ENCODE assay signal across 21 mouse cellular contexts in genomic region chr12:89625746-89626145, GRCm38 (mm10).
DNase-seq lines count a peak whose midpoint lies in the region; TF ChIP-seq lines count a peak whose summit lies in the region.
"Had no signal": no experiment of that assay in that cellular context is flagged by ENCODE, and none has a peak within 500 bp of the region (broad histone marks: within the 10 kb centered on the region; RNA-seq: fewer than 3 reads in every experiment).

No protein-coding gene starts in this region.

- no peak for TF ChIP-seq CTCF in brain, embryonic 14.5 days (IDR thresholded peaks at IDR 0.05; ENCODE audit: borderline replicate concordance, extremely low read depth, insufficient read depth, insufficient read length)
- TF ChIP-seq CTCF in cerebellum, adult 2 months (IDR thresholded peaks at IDR 0.05; ENCODE audit: borderline replicate concordance, insufficient read depth, low read depth, low read length): no peak
- no peak for TF ChIP-seq CTCF in left cerebral cortex, adult 2 months (IDR thresholded peaks at IDR 0.05)

- peak; percentile 49 for DNase-seq in Muller cell, postnatal 12 days (ENCODE audit: inconsistent ontology term)
- peak; percentile 23 for DNase-seq in brain, embryonic 14.5 days (ENCODE audit: low read depth)
- peak; percentile 39 to 63 for DNase-seq in cerebellum, adult 2 months
- DNase-seq in cerebellum, postnatal 14 days: peak; percentile 53 to 76
- no peak for DNase-seq in adrenal gland, postnatal 4 days (ENCODE audit: low spot score in 2 of 2)
- no peak for DNase-seq in layer of hippocampus, adult 9-11 months
- no peak for DNase-seq in left cerebral cortex, adult 2 months (ENCODE audit: extremely low spot score in 1 of 2, low spot score in 2 of 2)
- DNase-seq: adrenal gland, postnatal 25 days; embryo, embryonic 11 days; gastrocnemius, postnatal 25 days; heart, adult 11 months; kidney, adult 8-10 months; liver, postnatal 0 days; lung, postnatal 36 days; right cerebral cortex, postnatal 4 days had no signal

- no peaks in the 10 kb centered on the region for H3K4me1 ChIP-seq in cerebellum, adult 2 months (ENCODE audit: control insufficient read depth, insufficient read depth, low read length)
- H3K4me1 ChIP-seq: embryonic facial prominence, embryonic 12.5 days; heart, embryonic 10.5 days; heart, embryonic 15.5 days; liver, embryonic 12.5 days; midbrain, embryonic 12.5 days had no signal

- H3K27me3 ChIP-seq in cerebellum, adult 2 months (ENCODE audit: control insufficient read depth, insufficient read depth, low read length): no peaks in the 10 kb centered on the region
- H3K27me3 ChIP-seq: embryonic facial prominence, embryonic 12.5 days; heart, embryonic 15.5 days; liver, embryonic 12.5 days; midbrain, embryonic 12.5 days had no signal

- intact Hi-C loops in left cerebral cortex, adult 2 months (cut with DNase I): no loop called here

- no peak overlapping the region for H3K4me3 ChIP-seq in cerebellum, adult 2 months (replicated peaks; ENCODE audit: insufficient read depth, low read depth, low read length)
- no peak overlapping the region for H3K4me3 ChIP-seq in left cerebral cortex, adult 2 months
- H3K4me3 ChIP-seq: embryonic facial prominence, embryonic 12.5 days; heart, embryonic 10.5 days; heart, embryonic 15.5 days; liver, embryonic 12.5 days; midbrain, embryonic 12.5 days had no signal

- whole genome bisulfite sequencing in cerebellum, adult 2 months: 23% methylated on average over 4 of the region's 4 CpGs

- no peak overlapping the region for H3K27ac ChIP-seq in cerebellum, adult 2 months (ENCODE audit: insufficient read depth, low read length)
- H3K27ac ChIP-seq in left cerebral cortex, adult 2 months: no peak overlapping the region
- H3K27ac ChIP-seq: embryonic facial prominence, embryonic 12.5 days; heart, embryonic 10.5 days; heart, embryonic 15.5 days; kidney, postnatal 0 days; liver, embryonic 12.5 days; midbrain, embryonic 12.5 days had no signal

- no peak for TF ChIP-seq POLR2A in brain, embryonic 14.5 days (IDR thresholded peaks at IDR 0.05; ENCODE audit: borderline replicate concordance, extremely low read depth, insufficient read depth, insufficient read length, poor library complexity, severe bottlenecking)
- no peak for TF ChIP-seq POLR2A in cerebellum, adult 2 months (IDR thresholded peaks at IDR 0.05; ENCODE audit: borderline replicate concordance, insufficient read depth, low read length)

Comparison
In these comparisons a context has a peak if more than half of its experiments do, and no peak if none do; other contexts are left out.
1. DNase-seq: peak in Muller cell, postnatal 12 days (single experiment), brain, embryonic 14.5 days (single experiment), cerebellum, adult 2 months (2 of 2) and cerebellum, postnatal 14 days (2 of 2); none in adrenal gland, postnatal 4 days (0 of 2), layer of hippocampus, adult 9-11 months (single experiment) and left cerebral cortex, adult 2 months (0 of 2).